In the genomic region with DNA sequence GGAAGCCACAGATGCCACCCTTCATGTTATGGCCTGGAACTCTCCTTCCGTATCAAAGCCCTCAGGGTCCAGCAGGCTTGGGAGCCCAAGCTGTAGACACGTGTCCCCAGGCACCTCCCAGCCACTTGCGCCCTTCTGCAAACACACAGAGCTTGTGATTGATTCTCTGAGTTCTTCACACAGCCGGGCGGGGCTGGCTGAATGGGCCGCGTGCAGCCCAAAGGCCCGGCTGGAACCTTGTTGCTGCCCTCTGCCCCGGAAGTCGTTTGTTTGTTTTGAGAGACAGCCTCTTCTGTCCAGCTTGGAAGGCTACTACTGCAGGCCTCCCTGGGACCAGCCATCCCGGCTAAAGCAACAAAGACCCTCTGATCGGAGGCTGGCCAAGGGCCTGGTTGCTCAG, we compare ENCODE assay signal across 8 mouse cellular contexts.
DNase-seq lines count a peak whose midpoint lies in the region; ATAC-seq lines count a peak whose summit lies in the region.

No protein-coding gene starts in this region.

- no peak overlapping the region for H3K4me2 ChIP-seq in forebrain, embryonic 12.5 days
- no peak overlapping the region for H3K4me2 ChIP-seq in forebrain, embryonic 13.5 days
- H3K4me2 ChIP-seq in heart, embryonic 11.5 days: no peak overlapping the region
- H3K4me2 ChIP-seq in kidney, embryonic 15.5 days: no peak overlapping the region

- intact Hi-C loops in left cerebral cortex, postnatal 4 days (cut with DNase I): no loop called here

- H3K27ac ChIP-seq in forebrain, embryonic 12.5 days: peak overlapping the region; percentile 25; the same call in 1 of the 2 replicates
- H3K27ac ChIP-seq in forebrain, embryonic 13.5 days: no peak overlapping the region
- H3K27ac ChIP-seq in heart, embryonic 11.5 days (ENCODE audit: low read depth, low read length): peak overlapping the region; percentile 58
- peak overlapping the region; percentile 38; the same call in 1 of the 2 replicates for H3K27ac ChIP-seq in kidney, embryonic 15.5 days

- H3K9me3 ChIP-seq in forebrain, embryonic 12.5 days: no peaks in the 10 kb centered on the region
- H3K9me3 ChIP-seq in forebrain, embryonic 13.5 days (replicated peaks): no peaks in the 10 kb centered on the region
- no peaks in the 10 kb centered on the region for H3K9me3 ChIP-seq in heart, embryonic 11.5 days (replicated peaks; ENCODE audit: control insufficient read depth, low read length)
- H3K9me3 ChIP-seq in kidney, embryonic 15.5 days (replicated peaks): no peaks in the 10 kb centered on the region

- ATAC-seq in forebrain, embryonic 12.5 days (ENCODE audit: low FRiP score): no peak
- ATAC-seq in forebrain, embryonic 13.5 days: no peak
- no peak for ATAC-seq in heart, embryonic 11.5 days (replicated peaks; ENCODE audit: insufficient number of reproducible peaks, low FRiP score, low TSS enrichment)
- peak; percentile 9 for ATAC-seq in kidney, embryonic 15.5 days (replicated peaks; ENCODE audit: low FRiP score)

- H3K9ac ChIP-seq in forebrain, embryonic 12.5 days: no peak overlapping the region
- H3K9ac ChIP-seq in forebrain, embryonic 13.5 days: no peak overlapping the region
- H3K9ac ChIP-seq in heart, embryonic 11.5 days (ENCODE audit: low read depth, low read length): no peak overlapping the region
- no peak overlapping the region for H3K9ac ChIP-seq in kidney, embryonic 15.5 days

- H3K4me3 ChIP-seq in forebrain, embryonic 12.5 days (replicated peaks): no peak overlapping the region
- H3K4me3 ChIP-seq in forebrain, embryonic 13.5 days: no peak overlapping the region
- H3K4me3 ChIP-seq in heart, embryonic 11.5 days (ENCODE audit: low read depth, low read length): no peak overlapping the region
- H3K4me3 ChIP-seq in kidney, embryonic 15.5 days (replicated peaks): no peak overlapping the region

- no peaks in the 10 kb centered on the region for H3K27me3 ChIP-seq in forebrain, embryonic 12.5 days
- H3K27me3 ChIP-seq in forebrain, embryonic 13.5 days: no peaks in the 10 kb centered on the region
- no peaks in the 10 kb centered on the region for H3K27me3 ChIP-seq in heart, embryonic 11.5 days (ENCODE audit: control insufficient read depth, insufficient read depth, low read length)
- peaks cover 83% of the 10 kb centered on the region for H3K27me3 ChIP-seq in kidney, embryonic 15.5 days

- H3K4me1 ChIP-seq in forebrain, embryonic 12.5 days: peaks cover 54% of the 10 kb centered on the region
- H3K4me1 ChIP-seq in forebrain, embryonic 13.5 days: peaks cover 55% of the 10 kb centered on the region
- peaks cover 38% of the 10 kb centered on the region for H3K4me1 ChIP-seq in heart, embryonic 11.5 days (ENCODE audit: control insufficient read depth, insufficient read depth, low read length)
- H3K4me1 ChIP-seq in kidney, embryonic 15.5 days: peaks cover 49% of the 10 kb centered on the region

- peak; percentile 74 for DNase-seq in lung, postnatal 10 days
- no peak for DNase-seq in cerebellum, postnatal 14 days
- no peak for DNase-seq in MN1 (ENCODE audit: low spot score)
- DNase-seq in left cerebral cortex, postnatal 4 days: no peak

- no peaks in the 10 kb centered on the region for H3K36me3 ChIP-seq in forebrain, embryonic 12.5 days (replicated peaks)
- no peaks in the 10 kb centered on the region for H3K36me3 ChIP-seq in forebrain, embryonic 13.5 days (ENCODE audit: poor library complexity, severe bottlenecking)
- H3K36me3 ChIP-seq in heart, embryonic 11.5 days (ENCODE audit: control insufficient read depth, insufficient read depth, low read length): no peaks in the 10 kb centered on the region
- H3K36me3 ChIP-seq in kidney, embryonic 15.5 days: no peaks in the 10 kb centered on the region

- 61% methylated on average over 12 of the region's 12 CpGs for WGBS in forebrain, embryonic 12.5 days
- WGBS in forebrain, embryonic 13.5 days: 62% methylated on average over 12 of the region's 12 CpGs
- 22% methylated on average over 12 of the region's 12 CpGs for WGBS in heart, embryonic 11.5 days (ENCODE audit: insufficient replicate concordance)
- WGBS in kidney, embryonic 15.5 days: 6% methylated on average over 12 of the region's 12 CpGs
